In genomic region chr3:49983429-49984268, GRCm38 (mm10) we compare ENCODE assay signal across 26 mouse cellular contexts.
DNase-seq lines count a peak whose midpoint lies in the region; ATAC-seq lines count a peak whose summit lies in the region.
"Had no signal": no experiment of that assay in that cellular context is flagged by ENCODE, and none has a peak within 500 bp of the region (broad histone marks: within the 10 kb centered on the region; RNA-seq: fewer than 3 reads in every experiment).

No protein-coding gene starts in this region.

- DNase-seq in cerebellum, postnatal 10 days: peak; percentile 11 to 12
- DNase-seq in cerebellum, adult 9-10 months: no peak
- DNase-seq in layer of hippocampus, adult 9-11 months: peak; percentile 5
- no peak for DNase-seq in layer of hippocampus, adult 8-10 months (ENCODE audit: low spot score in 2 of 2)
- peak; percentile 63 for DNase-seq in NIH3T3 (ENCODE audit: low read depth)
- DNase-seq in embryo, embryonic 10.5 days (ENCODE audit: low spot score): no peak
- DNase-seq in heart, postnatal 4 days: no peak
- DNase-seq: adrenal gland, postnatal 10 days; cerebellum, adult 2 months; gastrocnemius, postnatal 10 days; heart, adult 11 months; heart, postnatal 36 days; kidney, adult 11 months; kidney, postnatal 14 days; layer of hippocampus, postnatal 36 days; left cerebral cortex, postnatal 4 days; liver, postnatal 0 days; lung, postnatal 36 days; right cerebral cortex, postnatal 4 days; thymus, adult 2 months; thymus, postnatal 36 days had no signal

- ATAC-seq in monocyte, adult 5-6 weeks (replicated peaks; ENCODE audit: insufficient number of reproducible peaks, low FRiP score, low TSS enrichment, poor library complexity, severe bottlenecking): no peak
- ATAC-seq: inflammation-experienced regulatory T-cells, adult 6 months; liver, embryonic 12.5 days; liver, postnatal 0 days; midbrain, embryonic 16.5 days; Patski had no signal

Comparison
In these comparisons a context has a peak if more than half of its experiments do, and no peak if none do; other contexts are left out.
1. DNase-seq: peak in cerebellum, postnatal 10 days (2 of 2), layer of hippocampus, adult 9-11 months (single experiment) and NIH3T3 (single experiment); none in cerebellum, adult 9-10 months (single experiment), layer of hippocampus, adult 8-10 months (0 of 2), embryo, embryonic 10.5 days (single experiment) and heart, postnatal 4 days (single experiment).